Mouse (Mus musculus) lung, adult 2 months (tissue): ENCODE measurements around the gene Pum1. TPM values are rescaled to one million over a fixed set of nuclear protein-coding genes. Genes with fewer than 3 reads are reported as not detected.
A peak's percentile ranks its signal among the peaks of the same experiment; 100 is the strongest.

ENCODE experiments used
- DNase-seq: peaks from one replicate; pipeline ENCODE4 v3.0.0; 2022
- H3K4me1 ChIP-seq: fragments of 200-500 bp; 2 replicates; pipeline ENCODE4 v1.6.1; 2011; ENCODE audit warnings: low read length; ENCODE audit not compliant: control insufficient read depth, insufficient read depth
- H3K4me3 ChIP-seq: fragments of 200-500 bp; replicated peaks from 2 replicates; pipeline ENCODE3; 2011; ENCODE audit warnings: low read depth, mild to moderate bottlenecking, control low read depth, low read length; ENCODE audit errors: extremely low read depth
- CTCF ChIP-seq: fragments of 200-500 bp; IDR thresholded peaks from 2 replicates; pipeline ENCODE4 v1.5.1; 2011; ENCODE audit warnings: mild to moderate bottlenecking, low read length, control low read depth; ENCODE audit not compliant: insufficient read depth
- POLR2A ChIP-seq: fragments of 200-500 bp; IDR thresholded peaks from 2 replicates; pipeline ENCODE4 v1.6.1; 2011; ENCODE audit warnings: low read depth, mild to moderate bottlenecking, control low read depth, low read length, borderline replicate concordance; ENCODE audit errors: extremely low read depth
- WGBS: fragments of 180-500 bp; shearing (Covaris S2); methylation state at CpG from one replicate; pipeline ENCODE4 v1.1.7; 2018; 5-methylcytosine and 5-hydroxymethylcytosine counted together
- polyA plus RNA-seq: library from polyadenylated mRNA; depleted of rRNA; stranded (reverse); fragments of >200 nt; gene quantifications from 2 replicates; pipeline ENCODE4 v1.2.3, GENCODE M21; 2012

Pum1 gene
- polyA plus RNA-seq, 1 experiment: 57.0 TPM

- no peak overlapping the region for H3K4me3 ChIP-seq
- TF ChIP-seq CTCF (no peak), POLR2A (no peak)
- peaks cover 8% of the 10 kb centered on the region for H3K4me1 ChIP-seq
- DNase-seq: no peak
- WGBS: 82% methylated on average over 4 of the region's 4 CpGs
These were observed 56.2 kb downstream of the Pum1 start for GRCm38 (mm10) chr4:130719348-130719747.

- no peak for DNase-seq
- no peak for TF ChIP-seq CTCF
- no peak for TF ChIP-seq POLR2A
- H3K4me1 ChIP-seq: peaks cover 5% of the 10 kb centered on the region
- H3K4me3 ChIP-seq: no peak overlapping the region
- WGBS: 42% methylated on average over 1 of the region's 1 CpGs
These were observed 59.5 kb downstream of the Pum1 start for GRCm38 (mm10) chr4:130722607-130723006.

- TF ChIP-seq POLR2A (no peak), CTCF (no peak)
- no peak overlapping the region for H3K4me3 ChIP-seq
- WGBS: 28% methylated on average over 3 of the region's 3 CpGs
- H3K4me1 ChIP-seq: peaks cover 3% of the 10 kb centered on the region
- no peak for DNase-seq
These were observed 63.0 kb downstream of the Pum1 start for GRCm38 (mm10) chr4:130726118-130726517.

GRCm38 (mm10) chr4:130735957-130736356 is 72.8 kb downstream of the Pum1 start:
- TF ChIP-seq CTCF: no peak
- TF ChIP-seq POLR2A: no peak
- no peaks in the 10 kb centered on the region; the same call in 1 of the 2 replicates for H3K4me1 ChIP-seq
- no peak overlapping the region for H3K4me3 ChIP-seq
- 55% methylated on average over 4 of the region's 4 CpGs for WGBS
- DNase-seq: no peak

DNA sequence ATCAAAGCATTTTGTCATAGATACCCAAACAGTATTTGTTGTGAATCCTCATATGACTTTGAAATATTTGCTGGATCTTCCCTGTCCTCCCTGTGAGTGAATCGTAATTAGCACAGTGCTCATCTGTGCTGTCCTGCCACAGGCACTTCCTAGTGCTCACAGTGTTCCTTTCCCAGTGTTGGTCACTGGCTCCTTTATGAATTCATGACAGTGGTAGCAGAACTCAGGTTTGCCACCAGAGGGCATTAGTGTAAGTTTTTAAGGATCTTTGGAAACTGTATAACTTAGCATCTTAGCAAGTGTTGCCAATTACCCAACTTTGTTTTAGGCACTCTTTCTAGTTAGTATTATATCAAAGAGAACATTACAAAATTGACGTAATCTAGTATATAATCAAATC is 75.4 kb downstream of the Pum1 start:
- Histone ChIP-seq H3K4me3 (no peak overlapping the region), H3K4me1 (no peaks in the 10 kb centered on the region)
- WGBS: 56% methylated on average over 2 of the region's 2 CpGs
- DNase-seq: peak; percentile 50
- TF ChIP-seq POLR2A (no peak), CTCF (no peak)

DNA sequence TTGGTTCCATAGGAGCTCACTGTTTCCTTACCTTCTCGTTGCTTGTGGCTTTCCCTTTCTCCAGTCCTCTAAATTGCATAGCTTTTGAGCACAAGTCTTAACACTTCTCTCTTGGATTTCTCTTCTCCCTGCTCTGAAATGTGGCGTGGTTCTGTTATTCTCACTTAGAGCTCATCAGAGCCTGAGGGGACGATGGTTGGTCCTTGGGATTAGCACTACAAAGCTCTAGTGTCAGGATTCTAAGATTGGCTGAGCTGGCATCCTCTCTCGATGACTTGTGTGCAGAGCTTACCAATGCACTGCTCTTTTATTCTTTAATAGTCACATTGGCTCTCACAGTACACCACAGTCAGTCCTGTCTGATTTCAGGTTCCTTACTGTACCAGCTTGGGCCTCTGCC is 80.9 kb downstream of the Pum1 start:
- Histone ChIP-seq H3K4me1 (no peaks in the 10 kb centered on the region), H3K4me3 (no peak overlapping the region)
- TF ChIP-seq POLR2A (no peak), CTCF (no peak)
- no peak for DNase-seq
- WGBS: 84% methylated on average over 4 of the region's 4 CpGs

GRCm38 (mm10) chr4:130745561-130746306 is 82.6 kb downstream of the Pum1 start:
- WGBS: 64% methylated on average over 5 of the region's 5 CpGs
- H3K4me1 ChIP-seq: no peaks in the 10 kb centered on the region
- DNase-seq: no peak
- no peak for TF ChIP-seq CTCF
- TF ChIP-seq POLR2A: no peak
- H3K4me3 ChIP-seq: no peak overlapping the region

GRCm38 (mm10) chr4:130749566-130749965 is 86.4 kb downstream of the Pum1 start:
- Histone ChIP-seq H3K4me3 (no peak overlapping the region), H3K4me1 (no peaks in the 10 kb centered on the region)
- WGBS: 64% methylated on average over 7 of the region's 7 CpGs
- no peak for DNase-seq
- TF ChIP-seq CTCF: no peak
- TF ChIP-seq POLR2A: no peak

- no peak for DNase-seq
- no peak overlapping the region for H3K4me3 ChIP-seq
- 99% methylated on average over 2 of the region's 2 CpGs for WGBS
- no peak for TF ChIP-seq POLR2A
- no peak for TF ChIP-seq CTCF
- H3K4me1 ChIP-seq: no peaks in the 10 kb centered on the region
These were observed 88.8 kb downstream of the Pum1 start for GRCm38 (mm10) chr4:130751966-130752365.

DNA sequence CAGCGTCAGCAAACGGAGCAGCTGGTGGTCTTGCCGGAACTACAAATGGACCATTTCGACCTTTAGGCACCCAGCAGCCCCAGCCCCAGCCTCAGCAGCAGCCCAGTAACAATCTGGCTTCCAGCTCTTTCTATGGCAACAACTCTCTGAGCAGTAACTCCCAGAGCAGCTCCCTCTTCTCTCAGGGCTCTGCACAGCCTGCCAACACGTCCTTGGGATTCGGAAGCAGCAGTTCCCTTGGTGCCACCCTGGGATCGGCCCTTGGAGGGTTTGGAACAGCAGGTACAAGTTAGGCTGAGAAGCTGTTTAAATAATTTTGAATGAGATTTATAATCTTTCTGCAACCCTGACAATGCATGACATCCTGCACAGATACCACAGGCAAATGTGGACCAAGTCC is 89.5 kb downstream of the Pum1 start:
- 77% methylated on average over 7 of the region's 7 CpGs for WGBS
- TF ChIP-seq CTCF: no peak
- TF ChIP-seq POLR2A: no peak
- Histone ChIP-seq H3K4me3 (no peak overlapping the region), H3K4me1 (no peaks in the 10 kb centered on the region)
- no peak for DNase-seq

DNA sequence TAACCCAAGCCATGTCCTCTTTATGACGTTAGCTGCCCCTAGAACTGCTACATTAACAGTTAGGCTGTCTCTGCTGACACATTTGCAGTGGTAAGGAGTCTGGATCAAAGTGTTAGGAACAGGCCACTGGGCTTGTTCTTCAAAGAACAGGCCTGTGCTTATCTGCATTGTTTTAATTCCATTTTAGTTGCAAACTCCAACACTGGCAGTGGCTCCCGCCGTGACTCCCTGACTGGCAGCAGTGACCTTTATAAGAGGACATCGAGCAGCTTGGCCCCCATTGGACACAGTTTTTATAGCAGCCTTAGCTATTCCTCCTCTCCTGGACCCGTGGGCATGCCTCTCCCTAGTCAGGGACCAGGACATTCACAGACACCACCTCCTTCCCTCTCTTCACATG is 90.6 kb downstream of the Pum1 start:
- Histone ChIP-seq H3K4me1 (no peaks in the 10 kb centered on the region), H3K4me3 (no peak overlapping the region)
- WGBS: 55% methylated on average over 5 of the region's 5 CpGs
- no peak for TF ChIP-seq CTCF
- no peak for TF ChIP-seq POLR2A
- no peak for DNase-seq
